Mouse (Mus musculus): ENCODE results near the gene Exoc6. TPM values are rescaled to one million over a fixed set of nuclear protein-coding genes. Genes with fewer than 3 reads are reported as not detected.

Gene Exoc6
- polyA plus RNA-seq, 1 experiment from 2014 or later, result 9.7 TPM

GRCm38 (mm10) chr19:37726585-37726984 lies 176.4 kb downstream of the Exoc6 start:
- H3K4me2 ChIP-seq, result no peak overlapping the region
- ATAC-seq (ENCODE audit: low FRiP score), result no peak
- H3K9me3 ChIP-seq, result no peaks in the 10 kb centered on the region
- no peaks in the 10 kb centered on the region for H3K27me3 ChIP-seq
- no peak overlapping the region for H3K9ac ChIP-seq
- no peaks in the 10 kb centered on the region for H3K4me1 ChIP-seq
- H3K27ac ChIP-seq, result no peak overlapping the region
- H3K4me3 ChIP-seq (replicated peaks), result no peak overlapping the region
- no peaks in the 10 kb centered on the region for H3K36me3 ChIP-seq (replicated peaks)
- WGBS, result 92% methylated on average over 7 of the region's 7 CpGs

- no peaks in the 10 kb centered on the region for H3K4me1 ChIP-seq
- no peak for ATAC-seq (ENCODE audit: low FRiP score)
- no peaks in the 10 kb centered on the region for H3K9me3 ChIP-seq
- H3K27me3 ChIP-seq, result no peaks in the 10 kb centered on the region
- H3K36me3 ChIP-seq (replicated peaks), result no peaks in the 10 kb centered on the region
- H3K4me2 ChIP-seq, result no peak overlapping the region
- H3K27ac ChIP-seq, result no peak overlapping the region
- WGBS, result 94% methylated on average over 2 of the region's 2 CpGs
- H3K9ac ChIP-seq, result no peak overlapping the region
- H3K4me3 ChIP-seq (replicated peaks), result no peak overlapping the region
Observed at GRCm38 (mm10) chr19:37727366-37727765, 177.1 kb downstream of the Exoc6 start.

Other genes starting within 250 kb of the Exoc6 start
- gene Ide, start 212.6 kb upstream of the Exoc6 start, polyA plus RNA-seq (2016; fragmentation: Nextera tagmentation; extraction: Ambion mirVana), result 53.1 and 56.2 TPM in 2 replicates
- gene Kif11, start 174.0 kb upstream of the Exoc6 start, polyA plus RNA-seq (2016; fragmentation: Nextera tagmentation; extraction: Ambion mirVana), result 99.0 and 107 TPM in 2 replicates
- 4.8 and 5.4 TPM in 2 replicates for gene Hhex, start 115.6 kb upstream of the Exoc6 start, polyA plus RNA-seq (2016; fragmentation: Nextera tagmentation; extraction: Ambion mirVana)
- gene Cyp26c1, start 135.2 kb downstream of the Exoc6 start, polyA plus RNA-seq (2016; fragmentation: Nextera tagmentation; extraction: Ambion mirVana), result not detected in 2 replicates
- gene Cyp26a1, start 147.4 kb downstream of the Exoc6 start, polyA plus RNA-seq (2016; fragmentation: Nextera tagmentation; extraction: Ambion mirVana), result 0.50 and 0.65 TPM in 2 replicates